In genomic region chr9:120331048-120331447, GRCm38 (mm10) we compare ENCODE assay signal across 2 mouse cellular contexts. TPM values are rescaled to one million over a fixed set of nuclear protein-coding genes. Genes with fewer than 3 reads are reported as not detected.
"Had no signal": no experiment of that assay in that cellular context is flagged by ENCODE, and none has a peak within 500 bp of the region (broad histone marks: within the 10 kb centered on the region; RNA-seq: fewer than 3 reads in every experiment).

No protein-coding gene starts in this region.

RNA-seq across cellular contexts. Expression of gene Myrip, which starts 29.7 kb away (rescaled TPM):
- total RNA-seq: hematopoietic stem cell, adult 5-6 weeks had no signal
- polyA plus RNA-seq: inflammation-experienced regulatory T-cells, adult 6 months had no signal
